Mouse (Mus musculus): Measurements from ENCODE around the gene Slamf7. TPM values are rescaled to one million over a fixed set of nuclear protein-coding genes. Genes with fewer than 3 reads are reported as not detected.

The Slamf7 gene
- polyA plus RNA-seq (2012; rRNA removed) = 9.6 and 12.3 TPM in 2 replicates

- peaks cover 2% of the 10 kb centered on the region; the same call in 1 of the 2 replicates for H3K4me1 ChIP-seq (ENCODE audit: control insufficient read depth, insufficient read depth, insufficient read length)
- no peaks in the 10 kb centered on the region for H3K27me3 ChIP-seq (ENCODE audit: control insufficient read depth, insufficient read depth, low read length)
- H3K36me3 ChIP-seq (ENCODE audit: control insufficient read depth, insufficient read depth, low read length) = no peaks in the 10 kb centered on the region
- no peak within 1 kb of the TSS for H3K27ac ChIP-seq (ENCODE audit: insufficient read depth, low read length)
- 49% methylated on average over 5 of the region's 5 CpGs for WGBS
- DNase-seq (ENCODE audit: low read depth in 1 of 2, low spot score in 2 of 2) = no peak
- TF ChIP-seq CTCF (IDR thresholded peaks at IDR 0.05; ENCODE audit: extremely low read depth, insufficient read depth, insufficient read length, insufficient replicate concordance) = no peak
- no peak for TF ChIP-seq POLR2A (IDR thresholded peaks at IDR 0.05; ENCODE audit: low read depth, low read length)
- H3K4me3 ChIP-seq (ENCODE audit: extremely low read depth, insufficient read depth, insufficient read length) = no peak within 1 kb of the TSS
Observed at GRCm38 (mm10) chr1:171652734-171653133, at the start of gene Slamf7. Gene Slamf7 (minus strand): TSS chr1:171653035.

- DNase-seq (ENCODE audit: low read depth in 1 of 2, low spot score in 2 of 2) = peak; percentile 79 to 85
- Histone ChIP-seq H3K4me3 (ENCODE audit: extremely low read depth, insufficient read depth, insufficient read length) (no peak overlapping the region), H3K36me3 (ENCODE audit: control insufficient read depth, insufficient read depth, low read length) (peaks cover 34% of the 10 kb centered on the region), H3K27me3 (ENCODE audit: control insufficient read depth, insufficient read depth, low read length) (no peaks in the 10 kb centered on the region), H3K4me1 (ENCODE audit: control insufficient read depth, insufficient read depth, insufficient read length) (no peaks in the 10 kb centered on the region), H3K27ac (ENCODE audit: insufficient read depth, low read length) (no peak overlapping the region)
- WGBS = 10% methylated on average over 6 of the region's 6 CpGs
- TF ChIP-seq POLR2A (IDR thresholded peaks at IDR 0.05; ENCODE audit: low read depth, low read length) (no peak), CTCF (IDR thresholded peaks at IDR 0.05; ENCODE audit: extremely low read depth, insufficient read depth, insufficient read length, insufficient replicate concordance) (peak; percentile 89; the same call in 1 of the 2 replicates)
Observed at GRCm38 (mm10) chr1:171698983-171699382, 46.1 kb upstream of the Slamf7 start.

- Histone ChIP-seq H3K4me1 (ENCODE audit: control insufficient read depth, insufficient read depth, insufficient read length) (no peaks in the 10 kb centered on the region), H3K36me3 (ENCODE audit: control insufficient read depth, insufficient read depth, low read length) (peaks cover 10% of the 10 kb centered on the region), H3K27me3 (ENCODE audit: control insufficient read depth, insufficient read depth, low read length) (no peaks in the 10 kb centered on the region), H3K27ac (ENCODE audit: insufficient read depth, low read length) (no peak overlapping the region), H3K4me3 (ENCODE audit: extremely low read depth, insufficient read depth, insufficient read length) (no peak overlapping the region)
- DNase-seq (ENCODE audit: low read depth in 1 of 2, low spot score in 2 of 2) = no peak
- no peak for TF ChIP-seq CTCF (IDR thresholded peaks at IDR 0.05; ENCODE audit: extremely low read depth, insufficient read depth, insufficient read length, insufficient replicate concordance)
- TF ChIP-seq POLR2A (IDR thresholded peaks at IDR 0.05; ENCODE audit: low read depth, low read length) = no peak
- WGBS = 75% methylated on average over 1 of the region's 1 CpGs
Observed at GRCm38 (mm10) chr1:171693918-171694317, 41.1 kb upstream of the Slamf7 start.

- peaks cover 2% of the 10 kb centered on the region; the same call in 1 of the 2 replicates for H3K36me3 ChIP-seq (ENCODE audit: control insufficient read depth, insufficient read depth, low read length)
- WGBS = 14% methylated on average over 4 of the region's 4 CpGs
- TF ChIP-seq CTCF (IDR thresholded peaks at IDR 0.05; ENCODE audit: extremely low read depth, insufficient read depth, insufficient read length, insufficient replicate concordance) (no peak), POLR2A (IDR thresholded peaks at IDR 0.05; ENCODE audit: low read depth, low read length) (no peak)
- no peak overlapping the region for H3K4me3 ChIP-seq (ENCODE audit: extremely low read depth, insufficient read depth, insufficient read length)
- H3K4me1 ChIP-seq (ENCODE audit: control insufficient read depth, insufficient read depth, insufficient read length) = peaks cover 19% of the 10 kb centered on the region
- DNase-seq (ENCODE audit: low read depth in 1 of 2, low spot score in 2 of 2) = no peak
- H3K27ac ChIP-seq (ENCODE audit: insufficient read depth, low read length) = no peak overlapping the region
- no peaks in the 10 kb centered on the region for H3K27me3 ChIP-seq (ENCODE audit: control insufficient read depth, insufficient read depth, low read length)
Observed at GRCm38 (mm10) chr1:171687320-171687719, 34.5 kb upstream of the Slamf7 start.

- no peak overlapping the region for H3K4me3 ChIP-seq (ENCODE audit: extremely low read depth, insufficient read depth, insufficient read length)
- 42% methylated on average over 9 of the region's 9 CpGs for WGBS
- TF ChIP-seq POLR2A (IDR thresholded peaks at IDR 0.05; ENCODE audit: low read depth, low read length) (no peak), CTCF (IDR thresholded peaks at IDR 0.05; ENCODE audit: extremely low read depth, insufficient read depth, insufficient read length, insufficient replicate concordance) (no peak)
- H3K27me3 ChIP-seq (ENCODE audit: control insufficient read depth, insufficient read depth, low read length) = no peaks in the 10 kb centered on the region
- H3K27ac ChIP-seq (ENCODE audit: insufficient read depth, low read length) = peak overlapping the region; percentile 41
- DNase-seq (ENCODE audit: low read depth in 1 of 2, low spot score in 2 of 2) = no peak
- H3K36me3 ChIP-seq (ENCODE audit: control insufficient read depth, insufficient read depth, low read length) = peaks cover 2% of the 10 kb centered on the region; the same call in 1 of the 2 replicates
- H3K4me1 ChIP-seq (ENCODE audit: control insufficient read depth, insufficient read depth, insufficient read length) = peaks cover 21% of the 10 kb centered on the region
Observed at GRCm38 (mm10) chr1:171684923-171685322, 32.1 kb upstream of the Slamf7 start.

GRCm38 (mm10) chr1:171681531-171682299 is 28.9 kb upstream of the Slamf7 start, which contains the start of gene Cd48:
Gene Cd48 (plus strand): TSS chr1:171682009.
- H3K27ac ChIP-seq (ENCODE audit: insufficient read depth, low read length) = peak within 1 kb of the TSS; percentile 96
- 0 out of 2 replicates have a peak, but pooled peaks cover 2% of the 10 kb centered on the region for H3K36me3 ChIP-seq (ENCODE audit: control insufficient read depth, insufficient read depth, low read length)
- DNase-seq (ENCODE audit: low read depth in 1 of 2, low spot score in 2 of 2) = peak in 1 of 2 experiments; percentile 19
- TF ChIP-seq CTCF (IDR thresholded peaks at IDR 0.05; ENCODE audit: extremely low read depth, insufficient read depth, insufficient read length, insufficient replicate concordance) (no peak), POLR2A (IDR thresholded peaks at IDR 0.05; ENCODE audit: low read depth, low read length) (peak; percentile 32)
- peak within 1 kb of the TSS; percentile 99 for H3K4me3 ChIP-seq (ENCODE audit: extremely low read depth, insufficient read depth, insufficient read length)
- 9% methylated on average over 14 of the region's 14 CpGs for WGBS
- H3K27me3 ChIP-seq (ENCODE audit: control insufficient read depth, insufficient read depth, low read length) = no peaks in the 10 kb centered on the region
- H3K4me1 ChIP-seq (ENCODE audit: control insufficient read depth, insufficient read depth, insufficient read length) = peaks cover 24% of the 10 kb centered on the region

- H3K4me1 ChIP-seq (ENCODE audit: control insufficient read depth, insufficient read depth, insufficient read length) = peaks cover 17% of the 10 kb centered on the region
- WGBS = 6% methylated on average over 7 of the region's 7 CpGs
- peak overlapping the region; percentile 96 for H3K27ac ChIP-seq (ENCODE audit: insufficient read depth, low read length)
- H3K36me3 ChIP-seq (ENCODE audit: control insufficient read depth, insufficient read depth, low read length) = 0 out of 2 replicates have a peak, but pooled peaks cover 2% of the 10 kb centered on the region
- H3K4me3 ChIP-seq (ENCODE audit: extremely low read depth, insufficient read depth, insufficient read length) = peak overlapping the region; percentile 99
- DNase-seq (ENCODE audit: low read depth in 1 of 2, low spot score in 2 of 2) = peak in 1 of 2 experiments; percentile 63
- peak; percentile 12; the same call in 1 of the 2 replicates for TF ChIP-seq POLR2A (IDR thresholded peaks at IDR 0.05; ENCODE audit: low read depth, low read length)
- no peak for TF ChIP-seq CTCF (IDR thresholded peaks at IDR 0.05; ENCODE audit: extremely low read depth, insufficient read depth, insufficient read length, insufficient replicate concordance)
- H3K27me3 ChIP-seq (ENCODE audit: control insufficient read depth, insufficient read depth, low read length) = no peaks in the 10 kb centered on the region
Observed at GRCm38 (mm10) chr1:171681009-171681408, 28.2 kb upstream of the Slamf7 start.
